Mouse (Mus musculus) small intestine, adult 2 months (tissue): Measurements from ENCODE around the gene Hfe2. TPM values are rescaled to one million over a fixed set of nuclear protein-coding genes. Genes with fewer than 3 reads are reported as not detected.
A peak's percentile ranks its signal among the peaks of the same experiment; 100 is the strongest.
"Not testable (repeated sequence)": the region's sequence is repeated elsewhere in the genome, so short reads cannot be mapped to it uniquely, and the experiment has no call there.

Experiments used
- H3K27ac ChIP-seq: fragments of 200-500 bp; 2 replicates; pipeline ENCODE4 v1.5.1; 2012; ENCODE audit warnings: low read depth, low read length, control low read depth, inconsistent platforms; ENCODE audit not compliant: insufficient read depth
- H3K27me3 ChIP-seq: fragments of 200-500 bp; 2 replicates; pipeline ENCODE4 v1.6.1; 2012; ENCODE audit warnings: mild to moderate bottlenecking, moderate library complexity, low read length, inconsistent platforms; ENCODE audit not compliant: control insufficient read depth, insufficient read depth
- H3K36me3 ChIP-seq: fragments of 200-500 bp; 2 replicates; pipeline ENCODE4 v1.6.1; 2012; ENCODE audit warnings: mild to moderate bottlenecking, low read length, control low read depth, inconsistent platforms; ENCODE audit not compliant: control insufficient read depth, insufficient read depth
- H3K4me1 ChIP-seq: fragments of 200-500 bp; 2 replicates; pipeline ENCODE4 v1.6.1; 2012; ENCODE audit warnings: low read length, inconsistent platforms, mixed read lengths; ENCODE audit not compliant: control insufficient read depth, insufficient read depth, insufficient read length
- H3K4me3 ChIP-seq: fragments of 200-500 bp; 2 replicates; pipeline ENCODE4 v1.5.1; 2012; ENCODE audit warnings: low read depth, mild to moderate bottlenecking, control low read depth, inconsistent platforms, low read length, moderate library complexity
- CTCF ChIP-seq: fragments of 200-500 bp; IDR thresholded peaks from 2 replicates; pipeline ENCODE4 v1.5.1; 2012; ENCODE audit warnings: low read depth, mild to moderate bottlenecking, control low read depth, inconsistent platforms, low read length, moderate library complexity, mixed read lengths; ENCODE audit not compliant: insufficient replicate concordance, insufficient read length; ENCODE audit errors: extremely low read depth
- POLR2A ChIP-seq: fragments of 200-500 bp; IDR thresholded peaks from 2 replicates; pipeline ENCODE4 v1.6.1; 2012; ENCODE audit warnings: low read depth, mild to moderate bottlenecking, control low read depth, inconsistent platforms, low read length, moderate library complexity
- WGBS: fragments of 180-500 bp; shearing (Covaris S2); methylation state at CpG from one replicate; pipeline ENCODE4 v1.1.7; 2018; 5-methylcytosine and 5-hydroxymethylcytosine counted together
- polyA plus RNA-seq: library from polyadenylated mRNA; depleted of rRNA; stranded (reverse); fragments of >200 nt; gene quantifications from 2 replicates; pipeline ENCODE4 v1.2.3, GENCODE M21; 2012

Gene Hfe2
- polyA plus RNA-seq, 1 experiment = not detected

GRCm38 (mm10) chr3:96483946-96484345, 41.0 kb upstream of the Hfe2 start:
- Histone ChIP-seq H3K27me3 (no peaks in the 10 kb centered on the region), H3K27ac (no peak overlapping the region), H3K4me3 (no peak overlapping the region), H3K36me3 (no peaks in the 10 kb centered on the region), H3K4me1 (no peaks in the 10 kb centered on the region)
- TF ChIP-seq CTCF (no peak), POLR2A (no peak)
- 96% methylated on average over 2 of the region's 2 CpGs for WGBS

DNA sequence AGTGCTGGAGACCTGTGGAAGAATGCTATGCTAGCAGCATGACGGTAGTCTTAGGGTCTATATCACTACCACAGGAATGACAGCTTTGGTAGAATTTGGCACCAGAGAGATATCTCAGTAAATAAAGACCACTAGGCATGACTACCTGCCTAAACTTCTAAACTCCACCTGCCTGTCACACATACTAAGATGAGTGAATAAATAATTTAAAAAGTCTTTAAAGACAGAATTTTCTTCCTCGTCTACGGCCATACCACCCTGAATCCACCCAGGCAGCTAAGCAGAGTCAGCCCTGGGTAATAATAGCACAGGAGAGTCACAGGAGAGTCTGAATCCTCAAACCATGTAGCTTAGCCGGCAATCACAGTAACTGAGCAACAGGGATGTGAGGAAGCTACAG, 40.1 kb upstream of the Hfe2 start:
- Histone ChIP-seq H3K4me1 (no peaks in the 10 kb centered on the region), H3K4me3 (no peak overlapping the region), H3K27ac (no peak overlapping the region), H3K36me3 (no peaks in the 10 kb centered on the region), H3K27me3 (no peaks in the 10 kb centered on the region)
- WGBS = 89% methylated on average over 4 of the region's 4 CpGs
- no peak for TF ChIP-seq POLR2A
- TF ChIP-seq CTCF = no peak

GRCm38 (mm10) chr3:96485361-96485760, 39.6 kb upstream of the Hfe2 start:
- no peak overlapping the region for H3K27ac ChIP-seq
- no peaks in the 10 kb centered on the region for H3K4me1 ChIP-seq
- TF ChIP-seq POLR2A = no peak
- TF ChIP-seq CTCF = no peak
- H3K36me3 ChIP-seq = no peaks in the 10 kb centered on the region
- no peaks in the 10 kb centered on the region for H3K27me3 ChIP-seq
- 93% methylated on average over 2 of the region's 2 CpGs for WGBS
- no peak overlapping the region for H3K4me3 ChIP-seq

GRCm38 (mm10) chr3:96486064-96486827, 38.7 kb upstream of the Hfe2 start:
- not testable (repeated sequence) for H3K36me3 ChIP-seq, H3K4me3 ChIP-seq, H3K27me3 ChIP-seq, H3K27ac ChIP-seq, H3K4me1 ChIP-seq
- 4% methylated on average over 5 of the region's 34 CpGs for WGBS

- not testable (repeated sequence) for H3K27me3 ChIP-seq, H3K36me3 ChIP-seq, H3K4me1 ChIP-seq
- Histone ChIP-seq H3K27ac (peak overlapping the region; percentile 53; the same call in 1 of the 2 replicates), H3K4me3 (peak overlapping the region; percentile 49)
- WGBS = 4% methylated on average over 9 of the region's 38 CpGs
Observed at GRCm38 (mm10) chr3:96486828-96487559, 38.0 kb upstream of the Hfe2 start.

GRCm38 (mm10) chr3:96487596-96488289, 37.2 kb upstream of the Hfe2 start:
- Histone ChIP-seq H3K27ac (peak overlapping the region; percentile 97), H3K4me1 (no peaks in the 10 kb centered on the region), H3K36me3 (no peaks in the 10 kb centered on the region), H3K27me3 (no peaks in the 10 kb centered on the region), H3K4me3 (peak overlapping the region; percentile 53)
- 2% methylated on average over 26 of the region's 26 CpGs for WGBS
- TF ChIP-seq POLR2A (no peak), CTCF (no peak)

DNA sequence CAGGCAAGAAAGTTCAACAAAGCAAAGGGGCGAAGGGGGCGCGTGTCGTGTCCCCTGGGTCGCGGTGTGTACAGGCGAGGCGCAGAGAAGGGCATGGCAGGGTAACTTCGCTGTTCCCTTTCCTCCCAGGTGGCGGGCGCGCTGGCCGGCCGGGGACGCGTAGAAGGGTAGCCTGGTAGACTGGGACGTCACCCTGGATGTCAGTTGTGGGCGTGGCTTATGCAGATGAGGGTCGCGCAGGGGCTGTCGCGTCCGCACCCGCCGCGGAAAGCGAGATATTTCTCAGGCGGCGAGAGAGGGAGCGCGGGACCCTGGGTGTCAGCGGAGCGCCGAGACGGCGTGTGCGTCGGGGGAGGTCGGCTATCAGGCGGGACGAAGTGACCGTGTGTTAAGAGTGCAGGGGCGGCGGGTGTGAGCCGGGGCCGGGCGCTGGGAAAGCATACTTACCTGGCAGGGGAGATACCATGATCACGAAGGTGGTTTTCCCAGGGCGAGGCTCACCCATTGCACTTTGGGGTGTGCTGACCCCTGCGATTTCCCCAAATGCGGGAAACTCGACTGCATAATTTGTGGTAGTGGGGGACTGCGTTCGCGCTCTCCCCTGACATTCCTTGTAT, 36.6 kb upstream of the Hfe2 start:
- H3K4me1 ChIP-seq, H3K27me3 ChIP-seq, H3K36me3 ChIP-seq: not testable (repeated sequence)
- 0% methylated on average over 5 of the region's 55 CpGs for WGBS
- H3K27ac ChIP-seq = peak overlapping the region; percentile 97
- H3K4me3 ChIP-seq = peak overlapping the region; percentile 53

DNA sequence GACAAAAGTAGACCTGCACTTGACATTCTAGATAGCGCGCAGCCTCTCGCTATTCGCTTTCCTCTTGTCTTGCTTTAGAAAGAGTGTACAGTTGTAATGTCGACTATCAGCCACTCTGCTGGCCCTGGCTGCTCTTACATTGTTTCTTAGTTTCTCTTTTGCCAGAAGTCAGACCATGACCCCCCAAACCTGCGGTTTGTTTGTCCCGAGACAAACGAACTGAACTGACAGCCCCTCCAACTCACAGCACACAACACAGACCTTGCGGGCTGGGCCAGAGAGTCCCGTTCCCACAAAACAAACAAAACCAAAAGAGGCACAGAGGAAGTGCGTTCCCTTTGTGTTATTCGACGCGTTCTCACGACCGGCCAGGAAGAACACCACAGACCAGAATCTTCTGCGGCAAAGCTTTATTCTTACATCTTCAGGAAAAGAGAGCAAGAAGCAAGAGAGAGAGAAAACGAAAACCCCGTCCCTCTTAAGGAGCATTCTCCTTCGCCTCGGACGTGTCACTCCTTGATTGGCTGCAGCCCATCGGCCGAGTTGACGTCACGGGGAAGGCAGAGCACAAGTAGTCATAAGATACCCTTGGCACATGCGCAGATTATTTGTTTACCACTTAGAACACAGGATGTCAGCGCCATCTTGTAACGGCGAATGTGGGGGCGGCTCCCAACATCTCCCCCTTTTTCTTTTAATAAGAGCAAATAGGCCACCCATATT, 35.9 kb upstream of the Hfe2 start:
- not testable (repeated sequence) for H3K4me1 ChIP-seq, H3K27me3 ChIP-seq, H3K36me3 ChIP-seq
- peak overlapping the region; percentile 94 for H3K27ac ChIP-seq
- peak overlapping the region; percentile 58 for H3K4me3 ChIP-seq
- under 1% methylated on average over 9 of the region's 31 CpGs for WGBS

- not testable (repeated sequence) for H3K27me3 ChIP-seq, H3K4me3 ChIP-seq, H3K4me1 ChIP-seq, H3K36me3 ChIP-seq
- peak overlapping the region; percentile 81 for H3K27ac ChIP-seq
- 66% methylated on average over 6 of the region's 8 CpGs for WGBS
Observed at GRCm38 (mm10) chr3:96489636-96490035, 35.3 kb upstream of the Hfe2 start.

DNA sequence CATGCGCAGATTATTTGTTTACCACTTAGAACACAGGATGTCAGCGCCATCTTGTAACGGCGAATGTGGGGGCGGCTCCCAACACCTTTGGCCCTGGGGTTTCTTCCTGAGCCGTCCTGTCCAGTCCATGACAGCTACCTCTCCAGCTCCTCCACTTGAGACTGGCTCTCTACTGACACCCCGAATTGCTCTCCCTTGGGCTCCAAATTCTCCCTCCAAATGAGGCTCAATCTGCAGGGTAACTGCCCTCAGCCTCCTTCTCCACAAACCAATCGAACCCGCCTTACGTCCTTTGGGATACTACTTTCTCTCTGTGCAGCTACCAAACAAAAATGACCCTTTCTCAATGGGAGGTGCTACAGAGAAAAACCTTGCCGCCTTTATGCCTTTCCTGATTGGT, 30.5 kb upstream of the Hfe2 start:
- not testable (repeated sequence) for H3K36me3 ChIP-seq, H3K4me3 ChIP-seq, H3K27ac ChIP-seq, H3K4me1 ChIP-seq, H3K27me3 ChIP-seq
- 97% methylated on average over 7 of the region's 11 CpGs for WGBS
